Mouse (Mus musculus): Measurements from ENCODE around the gene Clic3.

GRCm38 (mm10) chr2:25433101-25433500 is 23.5 kb upstream of the Clic3 start:
- TF ChIP-seq MAX (IDR thresholded peaks at IDR 0.05; ENCODE audit: low read length) (no peak), ZNF384 (IDR thresholded peaks at IDR 0.05; ENCODE audit: low read depth, low read length) (no peak), CTCF (IDR thresholded peaks at IDR 0.05 in 2 of 3, conservative IDR thresholded peaks at IDR 0.05 in 1 of 3; ENCODE audit: control insufficient read depth in 1 of 3, insufficient read depth in 1 of 3, low read depth in 2 of 3, low read length in 3 of 3, poor library complexity in 1 of 3, severe bottlenecking in 1 of 3) (no peak), TCF12 (IDR thresholded peaks at IDR 0.05; ENCODE audit: low read depth, low read length) (no peak), MXI1 (IDR thresholded peaks at IDR 0.05; ENCODE audit: low read depth, low read length) (no peak), POLR2A (IDR thresholded peaks at IDR 0.05; ENCODE audit: control insufficient read depth in 1 of 2, insufficient read depth in 1 of 2, low read depth in 1 of 2, low read length in 2 of 2, poor library complexity in 1 of 2) (no peak), MEF2A (IDR thresholded peaks at IDR 0.05; ENCODE audit: extremely low read depth, insufficient replicate concordance, low read depth, low read length, poor library complexity, severe bottlenecking) (no peak), UBTF (IDR thresholded peaks at IDR 0.05; ENCODE audit: borderline replicate concordance, insufficient read depth, low read depth, low read length) (no peak)
